Mouse (Mus musculus): Measurements from ENCODE around the gene Scfd1.

DNA sequence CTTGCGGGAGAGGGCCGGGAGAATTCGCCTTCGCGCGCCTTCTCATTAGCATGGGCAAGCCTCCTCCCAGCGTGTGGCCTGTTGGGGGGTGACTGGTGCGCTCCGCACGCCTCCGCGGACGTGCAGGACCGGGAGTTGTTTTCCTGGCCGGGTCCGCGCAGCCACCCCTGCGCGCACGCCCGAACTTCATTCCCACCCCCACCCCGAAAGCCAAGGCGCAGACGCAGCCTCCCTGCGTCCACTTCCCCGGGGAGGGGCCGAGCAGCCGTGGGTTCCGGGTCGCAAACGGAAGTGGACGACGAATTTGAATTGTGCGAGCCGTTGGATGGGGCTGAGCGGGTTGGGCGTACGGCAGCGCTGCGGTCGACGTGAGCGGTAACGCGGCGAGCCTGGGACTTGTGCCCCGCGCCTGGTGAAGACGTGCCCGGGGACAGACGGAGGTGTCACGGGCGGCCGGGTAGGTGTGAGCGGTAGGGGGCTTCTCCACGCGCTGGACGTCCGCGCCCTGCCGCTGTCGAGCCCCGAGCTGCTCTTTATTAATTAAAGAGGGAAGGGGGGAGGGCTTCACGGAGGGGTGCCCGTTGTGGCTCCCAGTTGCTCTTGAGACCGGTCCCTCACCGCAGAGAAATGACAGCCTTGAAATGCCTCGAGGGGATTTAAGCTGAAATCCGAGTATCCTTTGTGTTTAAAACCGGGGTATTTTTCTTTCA, 29.2 kb upstream of the Scfd1 start, which contains the start of gene G2e3:
- TF ChIP-seq CTCF (IDR thresholded peaks at IDR 0.05; ENCODE audit: extremely low read depth, insufficient read depth, insufficient read length, insufficient replicate concordance) (no peak), POLR2A (IDR thresholded peaks at IDR 0.05; ENCODE audit: low read depth, low read length) (peak; percentile 84)
